Mouse (Mus musculus) heart, postnatal 0 days (tissue): ENCODE data around the gene AI467606.

Source experiments
- CTCF ChIP-seq: IDR thresholded peaks from 2 replicates; pipeline ENCODE4 v1.5.1; 2016; ENCODE audit warnings: antibody characterized with exemption, control low read depth, low read depth
- EP300 ChIP-seq: IDR thresholded peaks from 2 replicates; pipeline ENCODE4 v1.6.1; 2016; ENCODE audit warnings: antibody characterized with exemption, low read depth

- no peak for TF ChIP-seq EP300
- TF ChIP-seq CTCF: peak; percentile 91
Measured at GRCm38 (mm10) chr7:127104560-127105332, 13.6 kb downstream of the AI467606 start.
